Mouse (Mus musculus) liver, adult (tissue): ENCODE data around the gene Top3a.
"Not testable (repeated sequence)": the region's sequence is repeated elsewhere in the genome, so short reads cannot be mapped to it uniquely, and the experiment has no call there.

ENCODE experiments used
- GATA4 ChIP-seq: IDR thresholded peaks from 2 replicates; pipeline ENCODE4 v1.6.1; 2014; ENCODE audit warnings: mild to moderate bottlenecking, low read length; ENCODE audit not compliant: insufficient replicate concordance

The Top3a gene

DNA sequence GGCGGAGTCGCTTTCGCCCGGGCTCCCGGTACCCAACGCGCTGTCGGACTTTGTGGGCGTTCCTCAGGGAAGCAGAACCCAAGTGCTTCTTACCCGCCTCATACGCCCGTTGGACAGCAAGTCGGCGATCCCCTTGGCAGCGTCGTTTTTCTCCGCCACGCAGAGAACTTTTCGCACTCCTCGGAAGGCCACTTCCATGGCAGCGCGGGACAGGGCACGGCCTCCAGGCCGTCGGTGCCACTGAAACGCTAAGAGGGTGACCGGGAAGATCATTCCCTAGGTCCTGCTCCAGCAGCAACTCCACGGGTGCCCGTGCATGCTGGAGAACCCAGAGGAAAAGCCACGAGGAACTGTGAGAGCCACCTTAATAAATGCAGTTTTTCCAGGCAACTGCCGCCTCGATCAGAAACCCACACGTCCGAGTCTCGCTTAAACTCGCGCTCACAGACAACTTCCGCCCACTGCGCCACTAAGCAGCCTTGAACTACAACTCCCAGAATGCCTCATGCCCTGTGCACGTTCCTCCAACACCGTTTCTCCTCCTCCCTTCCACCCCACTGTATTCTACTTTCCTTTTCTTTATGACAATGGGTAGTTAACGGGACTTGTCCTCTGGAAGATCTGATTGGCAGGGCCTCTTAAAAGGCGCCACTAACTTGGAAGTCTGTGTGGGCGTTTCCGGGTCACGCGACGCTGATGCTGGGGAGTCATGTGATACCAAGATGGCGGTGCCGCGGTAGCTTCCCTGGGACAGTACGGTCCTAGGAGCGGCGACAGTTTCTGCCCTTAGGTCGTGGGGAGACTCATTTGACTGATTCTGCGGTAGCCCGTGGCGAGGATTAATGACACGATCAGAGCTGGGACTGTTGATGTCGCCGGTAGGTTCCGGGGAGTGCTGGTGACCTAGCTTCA lies at the start of gene Top3a, which contains the start of gene Smcr8:
Top3a (minus strand) TSS at position 537 of the 912 bp plus-strand sequence.
Smcr8 (plus strand) TSS at position 696 of the 912 bp plus-strand sequence.
- peak; percentile 46; the same call in 1 of the 2 replicates for TF ChIP-seq GATA4

DNA sequence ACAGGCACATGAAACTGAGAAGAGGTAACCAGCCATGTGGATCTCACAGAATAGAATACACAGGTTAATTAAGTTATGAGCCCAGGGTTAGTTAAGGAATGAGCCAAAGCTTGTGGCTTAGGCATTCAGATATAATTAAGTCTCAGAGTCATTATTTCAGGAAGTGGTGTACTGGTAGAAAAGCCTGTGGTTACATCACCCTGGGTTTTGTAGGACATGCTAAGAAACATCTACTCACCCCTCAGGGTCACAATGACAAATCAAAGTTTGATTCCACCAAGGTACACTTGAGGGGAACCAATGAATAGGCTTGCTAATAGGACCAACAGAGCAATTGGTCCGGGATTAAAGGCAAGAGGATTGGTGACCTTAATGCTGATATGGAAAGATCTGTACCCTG lies 49.5 kb upstream of the Top3a start:
- no peak for TF ChIP-seq GATA4

- no peak for TF ChIP-seq GATA4
These were observed 48.0 kb upstream of the Top3a start for GRCm38 (mm10) chr11:60825191-60825590.

DNA sequence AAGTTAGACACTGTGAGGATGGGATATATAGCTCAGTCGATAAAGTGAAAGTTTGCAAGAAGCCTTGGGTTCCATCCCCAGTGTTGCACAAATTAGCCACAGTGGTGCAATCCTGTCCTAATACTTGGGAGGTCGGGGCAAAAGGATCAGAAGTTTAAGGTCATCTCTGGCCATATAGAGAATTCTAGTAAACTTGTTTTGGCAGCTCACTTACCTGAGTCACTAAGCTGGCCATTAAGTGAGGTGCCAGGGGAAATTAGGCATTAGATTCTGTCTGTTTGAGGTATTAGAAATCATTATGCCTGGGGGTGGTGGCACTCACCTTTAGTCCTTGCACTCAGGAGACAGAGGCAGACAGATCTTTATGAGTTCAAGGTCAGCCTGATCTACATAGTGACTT lies 46.6 kb upstream of the Top3a start:
- no peak for TF ChIP-seq GATA4

DNA sequence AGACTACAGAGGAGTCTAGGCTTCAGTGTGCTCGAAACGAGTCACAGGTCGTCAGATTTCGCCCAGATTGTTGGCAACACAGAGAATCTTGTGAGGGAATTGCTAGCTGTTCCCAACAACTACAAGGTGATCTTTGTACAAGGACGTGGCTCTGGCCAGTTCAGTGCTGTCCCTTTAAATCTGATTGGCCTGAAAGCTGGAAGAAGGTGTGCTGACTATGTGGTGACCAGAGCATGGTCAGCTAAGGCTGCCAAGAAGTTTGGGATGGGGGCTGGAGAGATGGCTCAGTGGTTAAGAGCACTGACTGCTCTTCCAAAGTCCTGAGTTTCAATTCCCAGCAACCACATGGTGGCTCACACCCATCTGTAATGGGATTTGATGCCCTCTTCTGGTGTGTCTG lies 39.2 kb upstream of the Top3a start:
- no peak for TF ChIP-seq GATA4

DNA sequence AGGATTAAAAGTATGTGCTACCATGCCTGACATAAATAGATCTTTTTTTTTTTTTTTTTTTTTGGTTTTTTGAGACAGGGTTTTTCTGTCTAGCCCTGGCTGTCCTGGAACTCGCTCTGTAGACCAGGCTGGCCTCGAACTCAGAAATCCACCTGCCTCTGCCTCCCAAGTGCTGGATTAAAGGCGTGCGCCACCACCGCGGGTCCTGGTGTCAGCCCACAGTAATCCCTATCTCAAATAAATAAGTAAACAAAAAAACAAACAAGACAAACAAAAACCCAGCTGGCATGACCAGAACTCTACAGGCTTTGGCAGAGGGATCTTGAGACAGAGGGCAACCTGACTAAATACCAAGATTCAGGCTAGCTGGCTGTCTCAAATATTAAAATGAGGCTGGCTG lies 34.5 kb upstream of the Top3a start, which contains the start of gene Shmt1:
Shmt1 (minus strand) TSS at position 101 of the 400 bp plus-strand sequence.
- not testable (repeated sequence) for TF ChIP-seq GATA4

- TF ChIP-seq GATA4: no peak
These were observed 33.9 kb upstream of the Top3a start for GRCm38 (mm10) chr11:60811054-60811460.

- TF ChIP-seq GATA4: no peak
These were observed 33.1 kb upstream of the Top3a start for GRCm38 (mm10) chr11:60810046-60810965.

DNA sequence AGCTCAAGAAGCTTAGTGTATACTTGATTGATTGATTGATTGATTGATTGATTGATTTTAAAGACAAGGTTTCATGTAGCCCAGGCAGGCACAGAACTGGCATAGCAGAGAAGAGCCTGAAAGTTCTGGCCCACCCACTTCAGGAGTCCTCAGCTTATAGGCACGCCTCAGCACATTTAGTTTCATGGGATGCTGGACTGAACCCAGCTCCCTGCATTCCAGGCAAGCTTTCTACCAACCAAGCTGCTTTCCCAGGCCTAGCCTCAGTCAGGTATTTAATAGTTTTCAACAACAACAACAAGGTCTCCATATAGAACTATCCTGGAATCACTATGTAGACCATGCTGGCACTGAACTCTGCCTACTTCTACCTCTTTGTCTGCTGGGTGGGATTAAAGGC lies 32.4 kb upstream of the Top3a start:
- no peak for TF ChIP-seq GATA4

DNA sequence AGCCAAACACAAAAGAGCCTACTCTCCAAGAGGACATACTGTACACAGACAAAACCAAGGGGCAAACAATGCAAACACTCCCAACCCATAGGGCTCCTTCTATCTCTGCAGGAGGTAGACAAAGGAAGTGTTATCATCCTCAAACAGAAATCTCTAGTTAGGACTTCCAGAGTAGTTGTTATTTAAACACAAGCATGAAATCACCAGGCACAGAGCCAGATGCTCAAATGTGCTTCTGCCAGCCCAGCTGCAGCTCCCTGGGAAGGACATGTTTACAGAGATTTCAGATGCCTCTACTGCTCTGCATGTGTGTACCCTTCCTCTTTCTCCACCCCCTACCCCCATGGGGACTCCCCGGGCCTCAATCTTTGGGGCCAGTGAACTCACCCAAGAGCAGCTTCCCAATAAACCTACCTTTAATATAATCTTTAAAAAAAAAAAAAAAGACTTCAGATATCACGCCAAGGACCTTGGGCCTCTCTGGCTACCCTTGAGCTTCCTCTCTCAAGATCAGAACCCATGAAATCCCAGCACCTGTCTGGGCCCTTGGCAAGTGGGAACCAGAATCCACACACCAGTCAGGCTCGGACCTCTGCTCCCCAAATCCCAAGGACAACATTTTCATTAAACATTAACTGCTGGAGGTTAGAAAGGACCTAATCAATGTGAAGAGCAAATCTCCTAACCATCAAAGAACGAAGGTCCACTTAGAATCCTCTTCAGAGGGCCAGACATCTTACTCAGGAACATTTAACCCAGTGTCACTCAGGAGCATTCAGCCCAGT lies 31.3 kb upstream of the Top3a start:
- TF ChIP-seq GATA4: no peak

DNA sequence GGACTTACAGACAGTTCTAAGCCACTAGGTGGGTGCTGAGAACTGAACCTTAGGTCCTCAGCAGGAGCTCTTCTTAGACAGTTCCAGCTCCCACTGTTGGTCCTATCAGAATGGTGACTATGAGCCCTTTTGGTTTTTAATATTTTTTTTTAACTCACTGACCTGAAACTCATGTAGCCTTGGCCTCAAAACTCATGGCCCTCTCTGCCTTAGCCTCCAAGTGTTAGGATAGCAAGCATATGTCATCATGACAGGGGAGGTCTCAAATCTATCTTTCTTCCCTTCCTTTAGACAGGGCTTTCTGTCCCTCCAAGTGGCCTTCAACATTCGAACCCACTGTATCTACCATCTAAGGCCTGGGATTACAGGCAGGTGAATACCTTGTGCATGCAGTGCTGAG lies 23.7 kb upstream of the Top3a start:
- TF ChIP-seq GATA4: no peak

DNA sequence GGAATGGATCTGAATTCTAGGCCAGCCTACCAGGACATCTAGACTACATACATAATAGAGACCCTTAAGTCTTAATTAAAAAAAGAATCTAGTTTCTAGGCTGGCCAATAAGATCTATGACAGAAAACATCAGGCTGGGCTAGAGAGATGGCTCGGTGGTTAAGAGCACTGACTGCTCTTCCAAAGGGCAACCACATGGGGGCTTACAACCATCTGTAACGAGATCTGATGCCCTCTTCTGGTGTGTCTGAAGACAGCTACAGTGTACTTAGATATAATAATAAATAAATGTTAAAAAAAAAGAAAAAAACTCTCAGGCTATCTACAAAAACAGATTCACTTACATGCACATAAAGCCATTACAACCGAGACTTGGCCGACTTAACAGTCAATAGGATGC lies 22.8 kb upstream of the Top3a start:
- no peak for TF ChIP-seq GATA4

DNA sequence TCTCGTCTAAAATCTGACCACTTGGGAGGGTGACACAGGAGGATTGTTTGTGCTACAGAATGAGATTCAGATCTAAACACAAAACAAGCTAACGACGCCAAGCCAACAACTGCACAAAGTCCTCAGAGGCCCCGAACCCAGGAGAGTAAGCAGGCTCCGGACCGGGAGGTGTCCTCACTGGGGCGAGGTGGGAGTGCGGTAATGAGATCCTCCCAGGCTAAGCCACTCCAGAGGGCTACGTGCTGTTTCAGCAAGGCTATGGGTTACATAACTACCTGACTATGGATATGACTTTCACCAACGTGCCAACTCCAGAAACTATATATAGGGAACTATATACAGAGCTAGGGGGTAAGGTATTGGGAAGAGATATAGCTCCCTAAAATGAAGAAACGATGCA lies 19.2 kb upstream of the Top3a start:
- no peak for TF ChIP-seq GATA4

GRCm38 (mm10) chr11:60790472-60790871 lies 13.3 kb upstream of the Top3a start:
- TF ChIP-seq GATA4: no peak

GRCm38 (mm10) chr11:60787595-60787994 lies 10.4 kb upstream of the Top3a start:
- TF ChIP-seq GATA4: no peak

DNA sequence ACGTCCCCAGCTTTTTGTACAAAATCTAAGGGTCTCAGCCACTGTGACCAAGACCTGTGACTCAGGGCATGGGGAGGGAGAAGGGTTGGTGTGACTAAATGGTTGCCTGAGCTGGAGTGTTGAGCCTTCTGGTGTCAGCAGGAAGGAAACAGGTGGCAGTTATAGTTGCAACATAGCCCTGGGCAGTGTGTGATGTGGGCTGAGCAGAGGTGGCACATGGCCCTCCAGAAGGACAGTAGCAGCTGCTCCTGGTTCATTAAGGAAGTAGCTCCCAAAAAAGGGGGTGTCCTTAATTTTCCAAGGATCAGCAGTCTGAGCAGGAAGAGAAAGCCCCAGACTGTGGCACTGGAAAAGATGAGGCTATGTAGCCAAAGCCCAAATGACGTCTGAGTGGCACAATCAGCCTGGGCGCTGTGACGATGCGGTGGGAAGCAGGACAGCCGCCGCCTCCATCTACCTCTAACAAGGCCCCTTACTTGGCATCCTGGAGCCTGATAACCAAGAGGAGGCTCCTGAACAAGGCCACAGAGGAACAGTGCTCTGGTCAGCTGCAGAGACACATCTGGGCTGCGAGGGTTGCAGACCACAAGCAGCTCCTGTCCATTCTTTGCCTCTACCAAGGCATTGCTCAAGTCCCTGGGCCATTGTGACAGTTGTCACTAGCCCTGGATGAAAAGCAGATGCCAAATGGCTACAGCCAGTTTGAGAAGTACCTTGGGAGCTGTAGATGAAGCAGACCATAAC lies 7.2 kb upstream of the Top3a start:
- no peak for TF ChIP-seq GATA4
